Mouse (Mus musculus) heart, adult 2 months (tissue): ENCODE results near the gene Cntnap1.

Experiments
- CTCF ChIP-seq: fragments of 200-600 bp; IDR thresholded peaks from 2 replicates; pipeline ENCODE4 v1.8.1; 2022; ENCODE audit warnings: antibody characterized with exemption, mild to moderate bottlenecking, moderate library complexity
- EP300 ChIP-seq: fragments of 200-500 bp; IDR thresholded peaks from 2 replicates; pipeline ENCODE4 v1.6.1; 2011; ENCODE audit warnings: low read depth, low read length, control low read depth; ENCODE audit not compliant: insufficient read depth

DNA sequence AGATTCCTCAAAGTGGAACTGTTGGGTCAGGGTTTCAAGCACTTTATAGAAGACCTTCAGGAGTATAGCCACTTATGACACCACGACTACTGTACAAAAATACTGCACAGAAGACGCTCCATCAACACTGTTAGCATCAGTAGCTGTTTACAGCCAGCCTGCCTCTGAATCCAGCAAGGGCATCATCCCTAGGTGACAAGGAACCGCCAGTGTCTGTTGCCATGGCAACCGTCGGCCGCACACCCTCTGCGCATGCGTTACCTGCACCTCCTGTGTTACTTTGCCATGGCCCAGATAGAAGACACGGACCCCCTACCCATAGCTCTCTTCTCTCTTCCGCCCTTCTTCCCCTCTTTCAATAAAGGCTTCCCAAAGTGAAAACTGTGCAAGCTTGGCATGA, 23.9 kb upstream of the Cntnap1 start:
- TF ChIP-seq EP300 (no peak), CTCF (no peak)
